Mouse (Mus musculus): Measurements from ENCODE around the gene Glis3. TPM values are rescaled to one million over a fixed set of nuclear protein-coding genes. Genes with fewer than 3 reads are reported as not detected.

The Glis3 gene
- polyA plus RNA-seq, 1 experiment from 2014 or later: 0.27 TPM

- Histone ChIP-seq H3K4me1 (ENCODE audit: control insufficient read depth, low read depth, low read length) (no peaks in the 10 kb centered on the region), H3K9me3 (replicated peaks; ENCODE audit: control insufficient read depth, low read length) (no peaks in the 10 kb centered on the region), H3K27me3 (ENCODE audit: control insufficient read depth, insufficient read depth, low read depth, low read length) (peaks cover 4% of the 10 kb centered on the region), H3K27ac (ENCODE audit: low read length) (no peak overlapping the region), H3K4me2 (ENCODE audit: low read depth, low read length) (no peak overlapping the region), H3K36me3 (ENCODE audit: control insufficient read depth, insufficient read depth) (no peaks in the 10 kb centered on the region), H3K4me3 (ENCODE audit: low read depth, low read length) (no peak overlapping the region), H3K9ac (ENCODE audit: low read depth, low read length) (no peak overlapping the region)
- no peak for ATAC-seq (ENCODE audit: low read depth)
- 70% methylated on average over 4 of the region's 4 CpGs for WGBS (ENCODE audit: insufficient replicate concordance)
Measured at GRCm38 (mm10) chr19:28685484-28685883, 5.6 kb upstream of the Glis3 start.

- no peaks in the 10 kb centered on the region for H3K9me3 ChIP-seq (replicated peaks; ENCODE audit: control insufficient read depth, low read length)
- peaks cover 15% of the 10 kb centered on the region for H3K27me3 ChIP-seq (ENCODE audit: control insufficient read depth, insufficient read depth, low read depth, low read length)
- no peak overlapping the region for H3K27ac ChIP-seq (ENCODE audit: low read length)
- H3K4me1 ChIP-seq (ENCODE audit: control insufficient read depth, low read depth, low read length): no peaks in the 10 kb centered on the region
- H3K36me3 ChIP-seq (ENCODE audit: control insufficient read depth, insufficient read depth): no peaks in the 10 kb centered on the region
- H3K4me3 ChIP-seq (ENCODE audit: low read depth, low read length): no peak overlapping the region
- no peak overlapping the region for H3K9ac ChIP-seq (ENCODE audit: low read depth, low read length)
- 60% methylated on average over 6 of the region's 6 CpGs for WGBS (ENCODE audit: insufficient replicate concordance)
- no peak overlapping the region for H3K4me2 ChIP-seq (ENCODE audit: low read depth, low read length)
- ATAC-seq (ENCODE audit: low read depth): no peak
Measured at GRCm38 (mm10) chr19:28684347-28684746, 4.5 kb upstream of the Glis3 start.

- H3K4me2 ChIP-seq (ENCODE audit: low read depth, low read length): no peak overlapping the region
- no peaks in the 10 kb centered on the region; the same call in 1 of the 2 replicates for H3K4me1 ChIP-seq (ENCODE audit: control insufficient read depth, low read depth, low read length)
- H3K9ac ChIP-seq (ENCODE audit: low read depth, low read length): no peak overlapping the region
- no peaks in the 10 kb centered on the region for H3K36me3 ChIP-seq (ENCODE audit: control insufficient read depth, insufficient read depth)
- no peaks in the 10 kb centered on the region for H3K9me3 ChIP-seq (replicated peaks; ENCODE audit: control insufficient read depth, low read length)
- ATAC-seq (ENCODE audit: low read depth): no peak
- peaks cover 25% of the 10 kb centered on the region for H3K27me3 ChIP-seq (ENCODE audit: control insufficient read depth, insufficient read depth, low read depth, low read length)
- no peak overlapping the region for H3K4me3 ChIP-seq (ENCODE audit: low read depth, low read length)
- WGBS (ENCODE audit: insufficient replicate concordance): 75% methylated on average over 4 of the region's 4 CpGs
- H3K27ac ChIP-seq (ENCODE audit: low read length): no peak overlapping the region
Measured at GRCm38 (mm10) chr19:28683346-28683745, 3.5 kb upstream of the Glis3 start.

DNA sequence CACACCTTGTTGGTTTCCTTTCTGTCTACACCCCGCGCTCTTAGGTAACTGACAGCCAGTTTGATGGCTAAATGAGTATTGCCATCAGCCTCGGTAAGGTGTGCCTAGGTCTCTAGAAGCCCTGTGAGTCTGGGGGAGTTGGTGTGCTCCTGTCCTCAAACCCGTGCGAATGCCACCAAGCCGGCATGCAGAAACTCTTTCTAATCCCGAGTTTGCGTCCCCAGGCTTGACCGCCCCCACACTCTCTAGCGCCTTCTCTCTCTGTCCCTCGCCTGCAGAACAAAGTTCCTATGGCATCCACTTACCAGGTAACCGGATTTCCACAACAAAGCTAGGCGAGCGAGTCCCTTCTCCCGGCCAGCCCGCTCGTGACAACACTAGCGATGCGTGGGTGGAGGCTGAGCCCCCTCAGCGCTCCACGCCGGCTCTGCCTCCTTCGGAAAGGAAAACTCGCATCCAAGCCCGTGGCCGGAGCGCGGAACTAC is 544 bp downstream of the Glis3 start:
- Histone ChIP-seq H3K27me3 (ENCODE audit: control insufficient read depth, insufficient read depth, low read depth, low read length) (peaks cover 35% of the 10 kb centered on the region), H3K9ac (ENCODE audit: low read depth, low read length) (no peak overlapping the region), H3K4me2 (ENCODE audit: low read depth, low read length) (peak overlapping the region; percentile 76), H3K36me3 (ENCODE audit: control insufficient read depth, insufficient read depth) (no peaks in the 10 kb centered on the region), H3K4me3 (ENCODE audit: low read depth, low read length) (peak overlapping the region; percentile 55), H3K27ac (ENCODE audit: low read length) (no peak overlapping the region), H3K4me1 (ENCODE audit: control insufficient read depth, low read depth, low read length) (no peaks in the 10 kb centered on the region; the same call in 1 of the 2 replicates), H3K9me3 (replicated peaks; ENCODE audit: control insufficient read depth, low read length) (no peaks in the 10 kb centered on the region)
- ATAC-seq (ENCODE audit: low read depth): no peak
- WGBS (ENCODE audit: insufficient replicate concordance): under 1% methylated on average over 27 of the region's 28 CpGs

DNA sequence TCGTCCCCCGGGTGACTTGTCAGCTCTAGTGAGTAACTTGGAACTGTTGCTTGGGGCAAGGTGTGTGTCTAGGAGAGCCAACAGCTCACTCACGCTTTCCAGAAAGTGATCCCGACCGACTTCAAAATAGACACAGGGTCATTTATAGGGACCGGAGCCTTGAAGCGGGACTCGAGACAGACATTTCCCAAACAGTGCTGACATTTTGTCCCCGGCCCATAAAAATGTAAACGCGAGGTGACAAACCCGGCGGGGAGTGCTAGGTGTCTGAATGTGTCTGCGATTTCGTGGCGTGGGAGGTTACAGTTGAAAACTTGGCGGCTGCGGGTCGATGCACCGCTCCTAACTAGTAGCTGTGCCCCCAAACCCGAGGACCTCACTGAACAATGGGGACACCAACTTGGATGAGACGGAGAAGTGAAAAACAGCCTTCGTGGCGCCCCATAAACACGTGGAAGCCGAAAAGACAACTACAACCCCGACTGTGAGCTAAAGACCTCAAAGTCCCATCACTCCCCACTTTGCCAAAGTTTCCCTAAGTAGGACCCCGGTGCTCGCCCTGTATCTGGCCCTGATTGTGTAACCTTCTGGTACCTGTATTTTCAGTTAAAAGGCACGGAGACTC is 1.1 kb downstream of the Glis3 start:
- Histone ChIP-seq H3K9me3 (replicated peaks; ENCODE audit: control insufficient read depth, low read length) (no peaks in the 10 kb centered on the region), H3K27ac (ENCODE audit: low read length) (no peak overlapping the region), H3K4me1 (ENCODE audit: control insufficient read depth, low read depth, low read length) (no peaks in the 10 kb centered on the region; the same call in 1 of the 2 replicates), H3K4me2 (ENCODE audit: low read depth, low read length) (peak overlapping the region; percentile 76), H3K4me3 (ENCODE audit: low read depth, low read length) (peak overlapping the region; percentile 55), H3K9ac (ENCODE audit: low read depth, low read length) (no peak overlapping the region), H3K36me3 (ENCODE audit: control insufficient read depth, insufficient read depth) (no peaks in the 10 kb centered on the region), H3K27me3 (ENCODE audit: control insufficient read depth, insufficient read depth, low read depth, low read length) (peaks cover 35% of the 10 kb centered on the region)
- no peak for ATAC-seq (ENCODE audit: low read depth)
- under 1% methylated on average over 30 of the region's 30 CpGs for WGBS (ENCODE audit: insufficient replicate concordance)

DNA sequence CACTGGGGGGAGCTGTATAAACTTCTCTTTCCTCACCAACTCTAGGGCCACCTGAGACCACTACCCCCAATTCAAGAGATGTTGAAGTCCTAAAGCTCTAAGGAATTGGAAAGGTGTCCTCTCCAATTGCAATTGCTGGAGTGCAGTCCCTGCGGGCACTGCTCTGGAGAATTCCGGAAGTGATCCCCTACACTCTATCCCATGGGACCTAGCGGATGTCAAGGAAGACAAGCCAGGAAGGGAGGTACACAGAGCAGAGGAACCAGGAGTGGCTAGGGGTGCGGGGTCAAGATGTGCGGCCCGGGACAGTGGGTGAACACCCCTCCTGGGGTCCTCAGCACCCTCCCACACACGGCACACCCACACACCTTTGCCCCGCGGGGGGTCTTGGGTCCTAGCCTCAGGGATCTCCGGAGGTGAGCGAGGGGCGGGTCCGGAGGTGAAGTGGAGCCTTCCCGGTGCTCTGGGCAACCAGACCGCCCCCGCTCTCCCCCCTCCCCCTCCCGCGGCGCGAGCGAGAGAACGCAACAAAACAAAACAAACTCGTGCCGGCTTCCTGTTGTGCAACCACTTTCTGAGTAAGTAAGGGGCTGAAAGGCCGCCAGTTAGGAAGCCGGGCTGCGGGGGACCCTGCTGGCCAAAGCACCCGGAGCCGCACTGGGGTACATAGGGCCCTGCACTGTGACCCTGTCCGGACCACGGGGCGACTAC is 2.0 kb downstream of the Glis3 start:
- H3K36me3 ChIP-seq (ENCODE audit: control insufficient read depth, insufficient read depth): no peaks in the 10 kb centered on the region
- H3K27ac ChIP-seq (ENCODE audit: low read length): no peak overlapping the region
- no peak overlapping the region for H3K9ac ChIP-seq (ENCODE audit: low read depth, low read length)
- WGBS (ENCODE audit: insufficient replicate concordance): 2% methylated on average over 29 of the region's 32 CpGs
- peaks cover 35% of the 10 kb centered on the region for H3K27me3 ChIP-seq (ENCODE audit: control insufficient read depth, insufficient read depth, low read depth, low read length)
- H3K9me3 ChIP-seq (replicated peaks; ENCODE audit: control insufficient read depth, low read length): no peaks in the 10 kb centered on the region
- H3K4me2 ChIP-seq (ENCODE audit: low read depth, low read length): peak overlapping the region; percentile 76
- H3K4me1 ChIP-seq (ENCODE audit: control insufficient read depth, low read depth, low read length): no peaks in the 10 kb centered on the region; the same call in 1 of the 2 replicates
- ATAC-seq (ENCODE audit: low read depth): no peak
- H3K4me3 ChIP-seq (ENCODE audit: low read depth, low read length): peak overlapping the region; percentile 55

DNA sequence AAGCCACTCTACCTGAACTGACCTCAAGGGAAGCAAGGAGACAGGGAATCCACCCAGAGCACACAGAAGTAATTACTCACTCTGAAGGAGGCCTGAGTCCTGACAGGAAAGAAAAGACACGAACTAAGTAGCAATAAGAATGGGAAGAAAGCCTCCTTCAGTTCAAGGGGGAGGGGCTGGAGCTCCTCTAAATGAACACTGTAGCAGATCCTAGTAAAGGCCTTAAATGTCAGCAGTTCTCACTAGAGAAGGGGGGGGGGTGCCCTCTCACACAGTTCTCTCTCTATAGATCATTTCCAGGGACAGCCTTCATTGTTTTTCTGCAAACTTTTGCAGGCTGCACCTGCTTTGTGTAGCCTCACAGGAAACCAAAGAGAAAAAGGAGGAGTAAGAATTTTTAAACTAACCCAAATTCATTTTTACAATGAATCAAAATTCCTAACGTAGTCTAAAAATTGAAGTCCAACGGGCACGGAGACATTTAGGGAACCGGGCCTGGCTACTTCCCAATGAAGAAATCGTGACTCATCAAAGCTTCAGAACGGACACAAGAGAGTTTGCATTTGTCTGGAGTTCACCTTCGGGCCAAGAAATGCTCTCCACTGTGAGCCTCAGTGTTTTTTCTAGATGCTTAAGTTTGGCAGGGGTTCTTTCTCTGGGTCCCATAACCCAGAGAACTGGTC is 2.7 kb downstream of the Glis3 start:
- WGBS (ENCODE audit: insufficient replicate concordance): 23% methylated on average over 8 of the region's 8 CpGs
- Histone ChIP-seq H3K27ac (ENCODE audit: low read length) (no peak overlapping the region), H3K4me1 (ENCODE audit: control insufficient read depth, low read depth, low read length) (no peaks in the 10 kb centered on the region; the same call in 1 of the 2 replicates), H3K36me3 (ENCODE audit: control insufficient read depth, insufficient read depth) (no peaks in the 10 kb centered on the region), H3K4me2 (ENCODE audit: low read depth, low read length) (no peak overlapping the region), H3K4me3 (ENCODE audit: low read depth, low read length) (no peak overlapping the region), H3K9ac (ENCODE audit: low read depth, low read length) (no peak overlapping the region), H3K9me3 (replicated peaks; ENCODE audit: control insufficient read depth, low read length) (no peaks in the 10 kb centered on the region), H3K27me3 (ENCODE audit: control insufficient read depth, insufficient read depth, low read depth, low read length) (peaks cover 35% of the 10 kb centered on the region)
- ATAC-seq (ENCODE audit: low read depth): no peak

DNA sequence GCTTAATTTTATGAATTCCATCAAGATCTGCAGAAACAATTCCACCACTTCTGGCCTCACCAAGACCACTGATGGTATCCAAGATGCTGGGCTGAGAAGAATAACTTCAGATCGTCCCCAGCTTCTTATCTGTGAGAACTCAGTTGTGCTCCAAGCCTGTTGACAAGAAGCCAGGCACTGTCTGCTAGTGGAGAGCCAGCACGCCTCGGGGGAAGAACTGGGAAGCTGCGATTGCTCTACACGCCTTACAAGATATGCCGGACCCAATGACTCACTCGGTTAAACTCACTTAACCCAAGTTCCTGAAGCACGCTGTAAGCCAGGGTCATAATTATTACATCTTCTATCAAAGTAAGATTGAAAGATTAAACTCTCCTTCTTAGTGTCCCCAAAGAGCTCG is 16.1 kb downstream of the Glis3 start:
- Histone ChIP-seq H3K36me3 (ENCODE audit: control insufficient read depth, insufficient read depth) (no peaks in the 10 kb centered on the region), H3K27me3 (ENCODE audit: control insufficient read depth, insufficient read depth, low read depth, low read length) (no peaks in the 10 kb centered on the region), H3K4me1 (ENCODE audit: control insufficient read depth, low read depth, low read length) (no peaks in the 10 kb centered on the region), H3K27ac (ENCODE audit: low read length) (no peak overlapping the region), H3K9ac (ENCODE audit: low read depth, low read length) (no peak overlapping the region), H3K9me3 (replicated peaks; ENCODE audit: control insufficient read depth, low read length) (no peaks in the 10 kb centered on the region), H3K4me3 (ENCODE audit: low read depth, low read length) (no peak overlapping the region), H3K4me2 (ENCODE audit: low read depth, low read length) (no peak overlapping the region)
- ATAC-seq (ENCODE audit: low read depth): no peak
- WGBS (ENCODE audit: insufficient replicate concordance): 59% methylated on average over 9 of the region's 9 CpGs

- ATAC-seq (ENCODE audit: low read depth): no peak
- no peaks in the 10 kb centered on the region for H3K9me3 ChIP-seq (replicated peaks; ENCODE audit: control insufficient read depth, low read length)
- H3K27ac ChIP-seq (ENCODE audit: low read length): no peak overlapping the region
- no peaks in the 10 kb centered on the region for H3K27me3 ChIP-seq (ENCODE audit: control insufficient read depth, insufficient read depth, low read depth, low read length)
- WGBS (ENCODE audit: insufficient replicate concordance): 54% methylated on average over 10 of the region's 10 CpGs
- H3K36me3 ChIP-seq (ENCODE audit: control insufficient read depth, insufficient read depth): no peaks in the 10 kb centered on the region
- H3K4me3 ChIP-seq (ENCODE audit: low read depth, low read length): no peak overlapping the region
- H3K4me1 ChIP-seq (ENCODE audit: control insufficient read depth, low read depth, low read length): no peaks in the 10 kb centered on the region
- H3K9ac ChIP-seq (ENCODE audit: low read depth, low read length): no peak overlapping the region
- H3K4me2 ChIP-seq (ENCODE audit: low read depth, low read length): no peak overlapping the region
Measured at GRCm38 (mm10) chr19:28663148-28663547, 16.7 kb downstream of the Glis3 start.

Data from liver, embryonic 16.5 days (tissue).